Mouse (Mus musculus) heart, embryonic 13.5 days (tissue): ENCODE results near the gene Flrt2. TPM values are rescaled to one million over a fixed set of nuclear protein-coding genes. Genes with fewer than 3 reads are reported as not detected.

ENCODE experiments used
- ATAC-seq: fragments of 200-750 bp; cut with Nextera tagmentation; 2 replicates; pipeline ENCODE4 v1.8.0; 2017; ENCODE audit warnings: moderate TSS enrichment; ENCODE audit not compliant: insufficient number of reproducible peaks, low FRiP score, low TSS enrichment; ENCODE audit errors: extremely low read depth
- H3K27ac ChIP-seq: fragments of 300-500 bp; sonication (generic); replicated peaks from 2 replicates; pipeline ENCODE4 v1.5.1; 2015; ENCODE audit warnings: moderate library complexity, mild to moderate bottlenecking, inconsistent platforms
- H3K27me3 ChIP-seq: fragments of 300-500 bp; sonication (generic); replicated peaks from 2 replicates; pipeline ENCODE4 v1.6.1; 2015; ENCODE audit warnings: mild to moderate bottlenecking, inconsistent platforms
- H3K36me3 ChIP-seq: fragments of 300-500 bp; sonication (generic); 2 replicates; pipeline ENCODE4 v1.6.1; 2015; ENCODE audit warnings: mild to moderate bottlenecking, inconsistent platforms
- H3K4me1 ChIP-seq: fragments of 300-500 bp; sonication (generic); 2 replicates; pipeline ENCODE4 v1.6.1; 2015; ENCODE audit warnings: inconsistent platforms
- H3K4me2 ChIP-seq: fragments of 300-500 bp; sonication (generic); 2 replicates; pipeline ENCODE4 v1.6.1; 2015; ENCODE audit warnings: inconsistent platforms, mild to moderate bottlenecking, moderate library complexity
- H3K4me3 ChIP-seq: fragments of 300-500 bp; sonication (generic); 2 replicates; pipeline ENCODE4 v1.5.1; 2015; ENCODE audit warnings: moderate library complexity, mild to moderate bottlenecking, inconsistent platforms
- H3K9ac ChIP-seq: fragments of 300-500 bp; sonication (generic); 2 replicates; pipeline ENCODE4 v1.6.1; 2015; ENCODE audit warnings: inconsistent platforms, mild to moderate bottlenecking, moderate library complexity
- H3K9me3 ChIP-seq: fragments of 300-500 bp; sonication (generic); 2 replicates; pipeline ENCODE4 v1.6.1; 2016; ENCODE audit warnings: inconsistent platforms
- WGBS: fragments of 180-500 bp; shearing (Covaris S2); methylation state at CpG from one replicate; pipeline ENCODE4 v1.1.7; 2015; ENCODE audit warnings: mixed read lengths; 5-methylcytosine and 5-hydroxymethylcytosine counted together
- polyA plus RNA-seq: library from polyadenylated mRNA; unstranded; fragments of >200 nt; fragmentation: Nextera tagmentation; extraction: Ambion mirVana; gene quantifications from 2 replicates; pipeline ENCODE4 v1.2.1, GENCODE M21; 2015

Gene Flrt2
- polyA plus RNA-seq, 1 experiment from 2014 or later, result 26.5 TPM

DNA sequence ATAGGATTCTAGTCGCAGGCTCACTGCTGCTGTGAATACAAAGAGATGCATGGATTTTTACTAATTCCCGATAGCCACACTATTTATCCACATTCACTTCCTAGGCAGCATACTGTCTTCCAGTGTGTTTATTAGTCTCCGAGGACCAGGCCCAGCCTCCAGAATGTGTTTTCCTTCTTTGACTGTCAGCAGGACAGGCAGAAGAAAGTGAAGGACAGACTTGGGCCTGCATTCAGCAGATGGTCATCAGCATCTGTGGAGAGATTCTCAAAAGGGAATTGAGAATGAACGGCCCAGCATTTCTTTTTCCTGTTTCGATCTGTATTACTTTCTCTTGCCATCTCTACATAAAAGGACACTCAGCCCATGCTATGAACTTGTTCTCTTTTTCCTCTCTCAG, 46.0 kb downstream of the Flrt2 start:
- Histone ChIP-seq H3K4me2 (peak overlapping the region; percentile 52), H3K4me1 (peaks cover 55% of the 10 kb centered on the region), H3K27me3 (no peaks in the 10 kb centered on the region), H3K9me3 (no peaks in the 10 kb centered on the region), H3K9ac (no peak overlapping the region), H3K27ac (0 out of 2 replicates have a peak overlapping the region, but pooled peaks have one; percentile 41), H3K36me3 (peaks cover 29% of the 10 kb centered on the region), H3K4me3 (no peak overlapping the region)
- WGBS, result 59% methylated on average over 5 of the region's 5 CpGs
- no peak for ATAC-seq

DNA sequence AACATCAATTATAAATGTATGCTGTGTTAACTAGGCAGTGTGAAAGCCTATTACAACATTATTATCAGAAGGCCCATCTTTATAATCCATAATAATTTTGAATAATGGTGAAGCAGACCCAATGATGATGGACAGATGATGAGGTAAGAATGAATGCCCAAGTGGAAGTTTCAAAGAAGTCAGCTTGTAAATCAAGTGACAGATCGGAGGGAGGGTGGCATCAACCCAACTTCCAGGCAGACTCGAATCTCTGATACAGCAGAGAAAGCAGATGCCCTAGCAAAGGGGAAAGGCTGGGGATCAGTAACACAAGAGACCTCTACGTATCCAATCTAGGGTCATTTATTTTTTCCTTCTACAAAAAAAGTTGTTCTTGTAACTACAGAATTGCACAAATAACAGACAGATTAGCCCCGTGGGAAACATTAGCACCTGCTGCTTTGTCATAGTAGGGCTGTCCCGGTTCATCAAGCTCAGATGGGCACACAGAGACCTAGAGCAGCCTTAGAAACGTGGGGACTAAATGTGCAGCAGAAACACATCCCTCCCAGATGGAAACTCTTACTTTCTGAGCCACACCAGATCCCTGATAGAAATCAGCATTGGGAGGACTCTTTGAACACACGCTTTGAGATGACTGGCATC, 46.6 kb downstream of the Flrt2 start:
- WGBS, result 74% methylated on average over 7 of the region's 7 CpGs
- Histone ChIP-seq H3K4me2 (no peak overlapping the region), H3K4me1 (peaks cover 55% of the 10 kb centered on the region), H3K36me3 (peaks cover 24% of the 10 kb centered on the region; the same call in 1 of the 2 replicates), H3K9ac (no peak overlapping the region), H3K27ac (no peak overlapping the region), H3K9me3 (no peaks in the 10 kb centered on the region), H3K4me3 (no peak overlapping the region), H3K27me3 (no peaks in the 10 kb centered on the region)
- no peak for ATAC-seq

DNA sequence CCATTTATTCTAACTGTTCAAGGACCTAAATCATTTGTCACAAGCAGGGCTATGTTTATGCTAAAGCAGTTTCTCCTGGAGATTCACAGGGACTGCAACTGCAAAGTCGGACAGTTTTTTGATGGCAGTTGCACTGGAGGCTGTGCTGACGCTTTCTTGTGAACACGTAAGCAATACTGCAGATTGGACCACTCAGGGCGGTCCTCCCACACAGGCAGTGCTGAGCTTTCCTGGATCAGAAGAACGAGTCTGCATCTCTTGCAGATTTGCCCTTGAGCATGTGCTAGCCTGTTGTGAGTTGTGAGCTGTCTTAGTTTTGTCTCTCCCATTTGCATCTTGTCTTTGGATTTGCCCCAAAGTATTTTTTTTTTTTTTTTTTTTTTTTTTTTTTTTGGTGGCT, 47.7 kb downstream of the Flrt2 start:
- ATAC-seq, result no peak
- no peaks in the 10 kb centered on the region for H3K27me3 ChIP-seq
- H3K9ac ChIP-seq, result no peak overlapping the region
- 72% methylated on average over 5 of the region's 5 CpGs for WGBS
- H3K4me2 ChIP-seq, result no peak overlapping the region
- H3K27ac ChIP-seq, result no peak overlapping the region
- H3K36me3 ChIP-seq, result peaks cover 24% of the 10 kb centered on the region; the same call in 1 of the 2 replicates
- no peaks in the 10 kb centered on the region for H3K9me3 ChIP-seq
- peaks cover 57% of the 10 kb centered on the region for H3K4me1 ChIP-seq
- H3K4me3 ChIP-seq, result no peak overlapping the region

DNA sequence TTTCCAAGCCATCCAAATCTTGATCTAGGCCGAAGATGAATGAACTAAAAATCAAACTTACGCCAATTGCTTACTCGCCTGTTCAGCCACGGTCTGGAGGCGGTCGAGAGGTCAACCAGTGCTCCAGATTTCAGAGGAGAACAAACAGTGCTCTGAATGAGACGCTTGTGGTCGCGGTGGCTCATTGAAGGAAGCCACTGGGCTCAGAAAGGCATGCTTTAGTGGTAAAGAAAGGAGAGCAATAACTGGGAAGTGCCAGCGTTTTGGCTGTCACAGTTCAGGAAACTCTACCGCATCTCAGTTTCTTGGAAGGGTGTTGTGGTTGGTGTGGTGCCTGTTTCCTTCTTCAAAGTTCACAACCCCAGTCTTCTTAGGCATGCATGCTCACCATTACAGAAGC, 49.3 kb downstream of the Flrt2 start:
- Histone ChIP-seq H3K4me2 (no peak overlapping the region), H3K36me3 (peaks cover 24% of the 10 kb centered on the region; the same call in 1 of the 2 replicates), H3K4me3 (no peak overlapping the region), H3K27me3 (no peaks in the 10 kb centered on the region), H3K9me3 (no peaks in the 10 kb centered on the region), H3K9ac (no peak overlapping the region), H3K27ac (no peak overlapping the region), H3K4me1 (peaks cover 54% of the 10 kb centered on the region)
- ATAC-seq, result no peak
- WGBS, result 75% methylated on average over 11 of the region's 11 CpGs

DNA sequence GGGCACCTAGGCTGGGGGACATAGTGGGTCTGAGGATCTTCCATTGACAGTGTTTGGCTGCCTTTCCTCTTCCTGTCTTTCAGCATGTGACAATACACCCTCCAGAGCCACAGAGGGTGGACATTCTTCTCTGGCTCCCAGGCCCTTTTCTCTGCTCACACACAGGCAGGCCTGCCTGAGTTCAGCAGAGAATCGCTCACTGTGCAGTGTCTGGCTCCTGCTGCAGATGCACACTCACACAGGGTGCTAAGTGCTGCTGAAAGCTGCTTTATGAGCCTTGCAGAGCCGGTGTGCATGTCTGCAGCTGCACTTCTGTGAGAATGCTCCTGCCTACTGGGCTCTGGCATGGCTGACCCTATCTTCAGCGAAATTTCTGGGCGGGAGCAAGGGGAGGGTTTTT, 52.3 kb downstream of the Flrt2 start:
- H3K4me1 ChIP-seq, result peaks cover 40% of the 10 kb centered on the region
- H3K27ac ChIP-seq, result peak overlapping the region; percentile 58; the same call in 1 of the 2 replicates
- no peak overlapping the region for H3K4me3 ChIP-seq
- ATAC-seq, result no peak
- WGBS, result 38% methylated on average over 4 of the region's 4 CpGs
- no peak overlapping the region; the same call in 1 of the 2 replicates for H3K4me2 ChIP-seq
- peaks cover 16% of the 10 kb centered on the region; the same call in 1 of the 2 replicates for H3K36me3 ChIP-seq
- peak overlapping the region; percentile 61; the same call in 1 of the 2 replicates for H3K9ac ChIP-seq
- H3K27me3 ChIP-seq, result no peaks in the 10 kb centered on the region
- H3K9me3 ChIP-seq, result no peaks in the 10 kb centered on the region

DNA sequence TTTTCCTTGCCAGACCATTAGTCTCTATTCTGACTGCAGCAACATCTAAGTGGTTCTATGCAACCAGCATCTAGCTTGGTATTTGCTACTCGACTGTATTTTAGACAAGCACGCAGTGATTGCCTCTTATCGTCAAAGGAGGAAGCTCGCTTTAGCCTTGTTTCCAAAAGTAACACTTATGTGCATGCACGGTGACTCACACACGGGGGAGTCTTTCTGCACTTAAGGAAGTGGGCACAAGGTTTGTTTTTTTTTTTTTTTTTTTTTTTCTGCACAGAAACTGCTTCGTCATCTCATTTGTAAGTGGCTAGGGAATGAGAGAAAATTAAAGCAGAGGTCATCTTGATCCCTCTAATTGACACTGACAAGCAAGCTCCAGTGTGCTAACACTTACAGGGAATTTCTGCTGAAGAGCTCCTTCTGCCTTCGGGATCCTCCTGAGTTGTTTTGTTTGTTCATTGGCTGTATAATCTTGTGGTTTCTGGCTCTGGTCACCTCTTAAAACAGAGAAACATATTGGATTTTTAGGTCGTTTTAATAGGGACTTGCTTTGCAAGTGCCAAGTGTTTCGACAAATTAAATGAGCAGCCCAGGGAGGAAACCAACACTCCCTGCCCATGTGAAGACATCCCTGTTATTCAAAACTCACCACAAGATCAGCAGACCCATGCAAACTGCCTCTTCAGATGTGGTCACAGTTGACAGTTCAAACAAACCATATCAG, 55.0 kb downstream of the Flrt2 start:
- Histone ChIP-seq H3K4me1 (peaks cover 45% of the 10 kb centered on the region), H3K9me3 (no peaks in the 10 kb centered on the region), H3K27me3 (no peaks in the 10 kb centered on the region), H3K9ac (no peak overlapping the region), H3K4me3 (no peak overlapping the region), H3K36me3 (no peaks in the 10 kb centered on the region), H3K4me2 (peak overlapping the region; percentile 24; the same call in 1 of the 2 replicates), H3K27ac (0 out of 2 replicates have a peak overlapping the region, but pooled peaks have one; percentile 3)
- 21% methylated on average over 10 of the region's 10 CpGs for WGBS
- no peak for ATAC-seq

DNA sequence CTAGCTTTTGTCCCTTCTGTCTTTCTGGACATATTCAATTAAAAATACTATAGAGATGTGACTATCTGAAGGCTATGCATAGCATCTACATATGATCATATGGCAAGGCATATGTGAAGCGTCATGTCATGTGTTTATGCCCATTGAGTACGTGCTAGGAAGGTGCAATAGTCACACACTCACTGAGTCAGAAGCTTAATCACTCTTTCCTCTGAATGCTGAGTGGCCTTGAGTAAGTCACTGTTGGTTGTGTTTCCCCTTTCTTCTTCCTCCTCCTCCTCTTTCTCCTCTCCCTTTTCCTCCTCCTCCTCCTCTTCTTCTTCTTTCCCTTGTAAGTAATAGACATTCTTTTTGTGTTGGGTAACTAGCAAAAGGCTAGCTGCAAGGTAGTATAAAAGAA, 56.7 kb downstream of the Flrt2 start:
- H3K9me3 ChIP-seq, result no peaks in the 10 kb centered on the region
- no peaks in the 10 kb centered on the region for H3K27me3 ChIP-seq
- H3K4me3 ChIP-seq, result no peak overlapping the region
- WGBS, result 80% methylated on average over 2 of the region's 2 CpGs
- no peak overlapping the region for H3K4me2 ChIP-seq
- no peak overlapping the region for H3K9ac ChIP-seq
- no peak overlapping the region for H3K27ac ChIP-seq
- no peak for ATAC-seq
- H3K4me1 ChIP-seq, result peaks cover 39% of the 10 kb centered on the region
- 0 out of 2 replicates have a peak, but pooled peaks cover 6% of the 10 kb centered on the region for H3K36me3 ChIP-seq

DNA sequence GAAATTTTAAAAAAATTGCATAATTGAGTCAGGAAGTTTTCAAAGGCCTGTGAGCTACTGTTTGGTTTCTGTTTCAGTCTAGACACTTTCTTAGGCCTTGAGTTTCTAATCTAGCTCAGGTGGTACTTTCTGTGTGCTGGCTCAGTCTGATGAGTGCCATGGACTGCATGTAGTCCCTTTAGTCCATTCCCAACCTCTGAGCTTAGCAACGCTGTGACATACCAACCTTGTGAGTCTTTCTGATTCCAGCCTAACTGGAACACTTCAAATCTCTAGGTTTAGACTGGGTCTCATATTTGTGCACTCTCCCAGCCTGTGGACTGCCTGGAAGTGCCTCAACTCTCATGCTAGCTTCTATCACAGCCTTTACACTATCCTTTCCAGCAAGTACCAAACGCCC, 57.2 kb downstream of the Flrt2 start:
- 70% methylated on average over 2 of the region's 2 CpGs for WGBS

DNA sequence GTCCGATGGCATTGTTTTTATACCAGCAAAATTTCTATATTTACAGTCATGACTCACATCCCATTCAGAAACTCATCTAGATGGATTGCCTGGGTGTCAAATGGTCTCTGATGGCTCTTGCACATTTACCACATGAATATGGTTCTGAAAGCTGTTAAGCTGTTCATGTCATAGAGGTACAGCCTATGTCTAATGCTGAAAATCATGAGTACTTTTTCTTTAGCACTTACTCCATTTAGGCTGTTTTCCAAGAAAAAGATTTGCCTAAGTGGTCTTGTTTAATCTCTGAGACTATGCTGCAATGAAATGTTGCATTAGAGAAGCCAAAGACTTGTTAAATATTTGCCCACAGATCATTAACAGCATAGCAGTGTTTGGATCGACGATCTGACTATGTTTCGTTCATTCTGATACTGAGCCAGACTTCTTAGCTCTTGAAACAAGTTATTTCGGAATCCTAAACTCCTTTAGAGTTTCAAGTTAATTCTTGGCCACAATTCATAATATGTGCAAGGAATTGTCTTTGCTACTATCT, 67.3 kb downstream of the Flrt2 start:
- no peak for ATAC-seq

More for the DNA sequence above, 57.2 kb downstream of the Flrt2 start:
- Histone ChIP-seq H3K9me3 (no peaks in the 10 kb centered on the region), H3K27ac (no peak overlapping the region), H3K4me1 (peaks cover 34% of the 10 kb centered on the region), H3K36me3 (0 out of 2 replicates have a peak, but pooled peaks cover 8% of the 10 kb centered on the region), H3K27me3 (no peaks in the 10 kb centered on the region), H3K4me3 (no peak overlapping the region), H3K9ac (no peak overlapping the region), H3K4me2 (no peak overlapping the region)
- ATAC-seq, result no peak

DNA sequence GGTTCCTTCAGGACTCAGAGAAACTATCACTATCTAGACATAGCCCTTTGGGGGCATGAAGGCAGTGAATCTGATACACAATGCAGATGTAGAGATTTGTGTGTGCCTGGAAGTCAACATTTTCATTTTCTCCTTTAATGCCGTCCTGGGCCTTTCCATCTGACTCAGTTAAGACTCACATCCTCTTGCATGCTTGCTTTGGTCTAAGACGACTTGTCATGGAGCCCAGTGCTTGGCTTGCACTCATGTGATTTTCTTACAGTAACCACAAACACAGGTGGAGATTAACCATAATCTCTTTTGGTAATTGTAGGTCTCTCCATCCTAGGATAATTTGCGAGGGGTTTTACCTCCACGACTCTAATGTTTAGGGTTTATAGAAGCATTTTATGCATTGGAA, 73.2 kb downstream of the Flrt2 start:
- WGBS, result 76% methylated on average over 4 of the region's 4 CpGs
- no peak overlapping the region for H3K4me3 ChIP-seq
- no peak overlapping the region for H3K9ac ChIP-seq
- H3K9me3 ChIP-seq, result no peaks in the 10 kb centered on the region
- peaks cover 9% of the 10 kb centered on the region for H3K4me1 ChIP-seq
- no peak for ATAC-seq
- H3K4me2 ChIP-seq, result no peak overlapping the region
- H3K27me3 ChIP-seq, result no peaks in the 10 kb centered on the region
- H3K27ac ChIP-seq, result no peak overlapping the region
- peaks cover 7% of the 10 kb centered on the region; the same call in 1 of the 2 replicates for H3K36me3 ChIP-seq

More for the DNA sequence above, 67.3 kb downstream of the Flrt2 start:
- Histone ChIP-seq H3K36me3 (peaks cover 18% of the 10 kb centered on the region; the same call in 1 of the 2 replicates), H3K27me3 (no peaks in the 10 kb centered on the region), H3K4me3 (no peak overlapping the region), H3K27ac (no peak overlapping the region), H3K4me2 (no peak overlapping the region), H3K9ac (no peak overlapping the region), H3K9me3 (no peaks in the 10 kb centered on the region), H3K4me1 (no peaks in the 10 kb centered on the region)
- 88% methylated on average over 5 of the region's 5 CpGs for WGBS

DNA sequence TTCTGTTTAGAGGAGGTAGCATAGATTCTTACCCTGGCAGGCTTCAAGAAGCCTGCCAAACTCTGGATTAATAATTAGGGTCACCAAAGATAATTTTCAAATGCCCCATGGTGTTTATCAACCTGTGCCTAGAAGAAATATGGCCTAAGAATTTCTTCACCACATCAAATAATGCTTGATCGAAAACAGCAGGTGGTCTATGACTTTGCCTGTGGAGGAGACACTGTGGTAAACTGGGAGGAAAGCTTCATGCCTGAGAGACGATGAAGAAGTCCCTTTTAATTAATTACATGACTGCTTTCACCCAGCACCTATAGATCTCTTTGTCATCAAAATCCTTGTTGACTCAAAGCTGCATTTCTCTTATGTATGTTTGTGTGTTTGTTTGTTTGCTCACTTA, 77.0 kb downstream of the Flrt2 start:
- peaks cover 24% of the 10 kb centered on the region for H3K4me1 ChIP-seq
- WGBS, result 76% methylated on average over 2 of the region's 2 CpGs
- no peak overlapping the region for H3K9ac ChIP-seq
- H3K27me3 ChIP-seq, result no peaks in the 10 kb centered on the region
- ATAC-seq, result no peak
- H3K4me2 ChIP-seq, result no peak overlapping the region
- H3K9me3 ChIP-seq, result no peaks in the 10 kb centered on the region
- no peak overlapping the region for H3K4me3 ChIP-seq
- no peaks in the 10 kb centered on the region for H3K36me3 ChIP-seq
- H3K27ac ChIP-seq, result no peak overlapping the region
